Mouse (Mus musculus) cerebellum, adult 2 months (tissue): ENCODE data around the gene Kcnj14.

ENCODE experiments used
- CTCF ChIP-seq: fragments of 200-500 bp; IDR thresholded peaks from 2 replicates; pipeline ENCODE4 v1.5.1; 2011; ENCODE audit warnings: low read depth, mild to moderate bottlenecking, control low read depth, low read length, moderate library complexity, borderline replicate concordance; ENCODE audit not compliant: insufficient read depth
- POLR2A ChIP-seq: fragments of 200-500 bp; IDR thresholded peaks from 2 replicates; pipeline ENCODE4 v1.6.1; 2011; ENCODE audit warnings: low read length, control low read depth, borderline replicate concordance; ENCODE audit not compliant: insufficient read depth

DNA sequence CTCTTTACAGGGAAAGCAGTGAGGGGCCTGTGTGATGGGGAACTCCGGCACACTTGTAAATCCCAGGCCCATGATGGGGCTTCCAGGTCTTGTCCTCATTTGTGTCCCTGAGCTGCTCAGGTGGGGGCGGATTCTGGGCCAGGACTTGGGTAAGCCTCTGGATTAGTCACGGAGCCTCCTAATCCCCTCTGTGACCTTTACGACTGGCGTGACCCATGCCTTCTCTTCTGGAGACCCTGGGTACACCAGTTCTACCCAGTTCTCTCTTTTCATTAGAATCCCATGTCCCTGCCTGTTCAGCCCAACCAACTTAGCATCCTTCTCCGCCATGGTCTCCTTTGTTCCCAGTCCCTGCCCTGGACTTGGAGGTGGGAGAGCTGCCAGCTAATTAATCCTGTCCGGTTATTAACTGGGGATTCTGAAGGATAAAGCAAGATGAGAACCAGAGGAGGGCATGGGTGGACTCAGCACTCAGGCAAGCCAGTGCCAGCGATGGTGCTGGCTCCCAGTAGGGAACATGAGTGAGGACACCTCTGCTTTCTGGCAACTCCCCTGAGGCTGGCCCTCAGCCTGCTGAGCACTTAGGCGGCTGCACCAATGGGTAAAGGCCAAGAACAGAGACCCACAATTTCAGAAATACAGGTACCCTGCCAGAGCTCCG is 9.1 kb downstream of the Kcnj14 start:
- TF ChIP-seq POLR2A (no peak), CTCF (no peak)
